Mouse (Mus musculus) ES-Bruce4 (cell line): ENCODE data around the gene Anxa4. TPM values are rescaled to one million over a fixed set of nuclear protein-coding genes. Genes with fewer than 3 reads are reported as not detected.

Experiments used
- H3K27ac ChIP-seq: 2 replicates; pipeline ENCODE4 v1.5.1; 2012; ENCODE audit warnings: low read length, inconsistent platforms; ENCODE audit not compliant: insufficient read depth
- H3K27me3 ChIP-seq: 2 replicates; pipeline ENCODE4 v1.6.1; 2012; ENCODE audit warnings: mild to moderate bottlenecking, low read length, inconsistent platforms; ENCODE audit not compliant: control insufficient read depth, poor library complexity, insufficient read depth, severe bottlenecking
- H3K36me3 ChIP-seq: 2 replicates; pipeline ENCODE4 v1.6.1; 2012; ENCODE audit warnings: inconsistent platforms, mild to moderate bottlenecking, low read length, moderate library complexity; ENCODE audit not compliant: control insufficient read depth, poor library complexity, insufficient read depth, severe bottlenecking
- H3K4me1 ChIP-seq: one replicate; pipeline ENCODE4 v1.8.1; 2011; ENCODE audit warnings: low read length; ENCODE audit not compliant: control insufficient read depth, insufficient read depth
- H3K4me3 ChIP-seq: 2 replicates; pipeline ENCODE4 v1.5.1; 2011; ENCODE audit warnings: low read depth, mild to moderate bottlenecking, low read length
- H3K9ac ChIP-seq: 2 replicates; pipeline ENCODE4 v1.6.1; 2012; ENCODE audit warnings: low read depth, mild to moderate bottlenecking, inconsistent platforms; ENCODE audit not compliant: poor library complexity, severe bottlenecking
- H3K9me3 ChIP-seq: replicated peaks from 2 replicates; pipeline ENCODE4 v1.6.1; 2012; ENCODE audit warnings: mild to moderate bottlenecking, low read length, inconsistent platforms; ENCODE audit not compliant: control insufficient read depth, poor library complexity, insufficient read depth, severe bottlenecking
- CTCF ChIP-seq: IDR thresholded peaks from one replicate; pipeline ENCODE4 v1.8.1; 2011; ENCODE audit warnings: low read depth, low read length
- EP300 ChIP-seq: IDR thresholded peaks from 2 replicates; pipeline ENCODE4 v1.6.1; 2011; ENCODE audit warnings: low read depth, low read length; ENCODE audit not compliant: insufficient read depth
- POLR2A ChIP-seq: IDR thresholded peaks from one replicate; pipeline ENCODE4 v1.8.1; 2011; ENCODE audit warnings: low read length; ENCODE audit not compliant: insufficient read depth
- polyA plus RNA-seq: library from polyadenylated mRNA; stranded (reverse); fragments of >200 nt; gene quantifications from 2 replicates; pipeline ENCODE4 v1.2.4, GENCODE M21; 2011; ENCODE audit warnings: low read depth; ENCODE audit not compliant: missing spikeins, insufficient read depth, insufficient read length

The Anxa4 gene
- polyA plus RNA-seq, 1 experiment = 36.7 TPM

DNA sequence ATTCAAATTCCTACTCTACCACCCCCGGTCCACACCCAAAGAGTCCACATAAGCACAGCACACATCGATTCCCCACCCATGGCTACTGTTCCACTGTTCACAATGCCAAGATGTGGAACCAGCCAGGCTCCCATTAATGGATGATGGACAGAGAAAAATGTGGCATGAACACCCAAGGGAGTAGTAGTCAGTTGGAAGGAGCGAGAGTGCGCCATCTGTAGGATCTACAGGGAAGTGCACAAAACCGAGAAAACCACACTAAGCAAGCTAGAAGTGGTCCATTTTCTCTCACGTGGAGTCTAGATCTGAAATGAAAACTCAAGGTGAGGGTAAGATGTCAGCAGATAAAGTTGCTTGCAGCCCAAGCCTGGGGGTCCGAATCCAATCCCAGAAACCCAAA lies 27.3 kb upstream of the Anxa4 start:
- no peak overlapping the region for H3K4me3 ChIP-seq
- H3K27me3 ChIP-seq = no peaks in the 10 kb centered on the region
- no peaks in the 10 kb centered on the region for H3K4me1 ChIP-seq
- peak; percentile 10 for TF ChIP-seq CTCF
- TF ChIP-seq EP300 = no peak
- H3K9ac ChIP-seq = no peak overlapping the region
- H3K9me3 ChIP-seq = no peaks in the 10 kb centered on the region
- no peaks in the 10 kb centered on the region for H3K36me3 ChIP-seq
- no peak overlapping the region for H3K27ac ChIP-seq

DNA sequence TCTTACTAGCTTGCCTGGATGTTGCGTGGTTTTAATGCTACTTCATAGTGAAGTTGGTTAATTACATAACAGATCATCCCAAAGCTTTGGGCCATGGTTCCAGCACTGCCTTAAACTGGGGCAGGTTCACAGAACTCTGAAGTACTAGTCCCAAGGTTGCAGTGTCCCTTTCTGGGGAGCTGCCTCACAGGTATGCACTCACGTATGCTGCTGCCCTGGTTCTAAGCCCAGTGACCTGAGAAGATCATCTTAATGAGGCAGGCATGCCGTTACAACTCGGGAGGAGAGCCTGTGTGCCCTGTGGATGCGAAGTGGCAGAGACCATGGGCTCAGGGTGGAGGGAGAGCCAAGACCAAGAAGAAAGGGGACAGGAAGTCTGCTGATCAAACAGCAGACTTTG lies 26.5 kb upstream of the Anxa4 start:
- H3K4me3 ChIP-seq = no peak overlapping the region
- H3K4me1 ChIP-seq = no peaks in the 10 kb centered on the region
- no peak overlapping the region for H3K27ac ChIP-seq
- no peak for TF ChIP-seq POLR2A
- TF ChIP-seq CTCF = no peak
- no peak for TF ChIP-seq EP300
- no peak overlapping the region for H3K9ac ChIP-seq
- H3K36me3 ChIP-seq = no peaks in the 10 kb centered on the region
- H3K27me3 ChIP-seq = no peaks in the 10 kb centered on the region
- no peaks in the 10 kb centered on the region for H3K9me3 ChIP-seq

DNA sequence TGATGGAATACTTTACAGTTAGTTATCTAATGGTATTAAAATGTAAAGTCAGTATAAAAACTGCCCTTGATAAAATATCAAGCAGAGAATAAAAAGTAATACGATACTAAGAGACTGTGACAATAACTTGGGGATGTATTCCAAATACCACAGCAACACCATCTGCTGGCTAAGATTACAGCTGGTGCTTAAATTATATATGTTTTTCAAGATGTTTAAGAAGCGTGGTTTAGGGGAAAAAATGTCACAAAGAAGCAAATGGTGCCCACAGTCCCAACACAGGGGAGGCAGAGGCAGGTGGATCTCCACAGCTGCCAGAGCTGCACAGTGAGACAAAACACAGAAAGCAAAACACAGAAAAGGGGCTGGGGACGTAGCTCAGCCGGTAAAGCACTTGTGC lies 25.5 kb upstream of the Anxa4 start:
- Histone ChIP-seq H3K4me1 (peaks cover 1% of the 10 kb centered on the region), H3K36me3 (no peaks in the 10 kb centered on the region), H3K9me3 (no peaks in the 10 kb centered on the region), H3K27ac (no peak overlapping the region), H3K27me3 (no peaks in the 10 kb centered on the region), H3K4me3 (no peak overlapping the region), H3K9ac (no peak overlapping the region)
- TF ChIP-seq CTCF (no peak), EP300 (no peak), POLR2A (no peak)

DNA sequence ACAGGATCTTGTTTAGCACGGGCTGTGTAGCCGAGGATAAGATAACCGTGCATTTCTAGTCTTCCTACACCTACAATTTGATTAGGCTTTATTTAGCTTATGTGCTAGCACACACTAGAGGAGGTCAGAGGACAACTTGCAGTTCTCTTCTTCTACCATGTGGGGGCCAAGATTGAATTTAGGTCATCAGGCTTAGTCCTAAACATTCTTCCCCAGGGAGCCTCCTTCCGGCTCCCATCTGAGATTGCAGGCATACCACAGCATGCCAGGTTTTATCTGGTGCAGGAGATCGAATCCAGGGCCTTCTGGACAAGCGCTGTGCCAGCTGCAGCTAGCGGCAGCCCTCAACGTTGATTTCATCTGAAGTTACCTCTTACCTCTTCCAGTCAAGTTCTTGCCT lies 23.2 kb upstream of the Anxa4 start:
- H3K9ac ChIP-seq = no peak overlapping the region
- TF ChIP-seq POLR2A (no peak), CTCF (peak; percentile 16)
- 0 out of 2 replicates have a peak overlapping the region, but pooled peaks have one; percentile 6 for H3K27ac ChIP-seq
- no peaks in the 10 kb centered on the region for H3K27me3 ChIP-seq
- peaks cover 1% of the 10 kb centered on the region for H3K4me1 ChIP-seq
- H3K4me3 ChIP-seq = no peak overlapping the region
- no peaks in the 10 kb centered on the region for H3K36me3 ChIP-seq
- no peaks in the 10 kb centered on the region for H3K9me3 ChIP-seq

DNA sequence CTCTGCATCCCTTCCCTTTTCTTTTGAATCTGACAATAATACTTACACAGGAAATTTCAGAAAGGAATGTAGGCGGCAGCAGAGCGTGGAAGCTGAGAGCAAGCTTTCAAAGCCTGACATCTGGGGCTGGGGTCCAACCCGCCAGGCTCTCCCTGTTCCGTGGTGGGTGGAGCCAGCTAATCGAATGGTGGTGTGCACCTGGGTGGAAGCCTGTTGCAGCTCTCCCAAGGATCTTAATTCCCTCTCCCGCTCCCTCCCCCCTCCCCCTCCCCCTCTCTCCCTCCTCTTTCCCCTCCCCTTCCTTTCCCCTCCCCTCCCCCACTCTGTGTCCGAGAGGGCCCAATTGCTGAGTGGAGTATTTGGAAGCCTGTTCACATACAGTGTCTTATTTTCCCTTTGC lies 22.1 kb upstream of the Anxa4 start:
- H3K9ac ChIP-seq = peak overlapping the region; percentile 4; the same call in 1 of the 2 replicates
- TF ChIP-seq EP300 (no peak), POLR2A (no peak), CTCF (no peak)
- H3K27ac ChIP-seq = peak overlapping the region; percentile 32; the same call in 1 of the 2 replicates

DNA sequence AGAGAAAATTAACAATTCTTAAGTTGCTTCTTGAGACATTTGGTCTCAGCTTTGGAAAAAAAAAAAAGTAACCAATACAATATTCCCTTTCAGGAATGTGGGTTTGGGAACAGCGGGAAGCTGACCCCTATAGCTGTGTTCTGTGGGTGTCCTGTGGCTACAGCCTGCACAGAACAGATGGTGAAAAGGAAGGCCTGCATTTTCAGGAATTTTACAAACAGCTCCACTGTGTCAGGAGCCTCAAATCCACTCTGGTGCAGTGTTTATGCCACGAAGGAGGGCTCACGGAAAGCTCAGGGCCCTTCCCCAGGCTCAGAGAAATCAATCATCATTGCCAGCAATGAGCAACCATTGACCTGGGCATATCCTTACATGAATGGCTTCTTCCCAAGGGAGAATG lies 21.5 kb upstream of the Anxa4 start:
- Histone ChIP-seq H3K36me3 (no peaks in the 10 kb centered on the region), H3K9ac (peak overlapping the region; percentile 4; the same call in 1 of the 2 replicates), H3K4me1 (peaks cover 1% of the 10 kb centered on the region), H3K4me3 (peak overlapping the region; percentile 3; the same call in 1 of the 2 replicates), H3K27me3 (no peaks in the 10 kb centered on the region), H3K27ac (peak overlapping the region; percentile 13; the same call in 1 of the 2 replicates), H3K9me3 (no peaks in the 10 kb centered on the region)
- TF ChIP-seq CTCF = no peak
- no peak for TF ChIP-seq POLR2A
- no peak for TF ChIP-seq EP300

More for the DNA sequence above, 22.1 kb upstream of the Anxa4 start:
- H3K27me3 ChIP-seq = no peaks in the 10 kb centered on the region
- no peaks in the 10 kb centered on the region for H3K36me3 ChIP-seq
- peaks cover 1% of the 10 kb centered on the region for H3K4me1 ChIP-seq
- H3K9me3 ChIP-seq = no peaks in the 10 kb centered on the region
- H3K4me3 ChIP-seq = peak overlapping the region; percentile 3; the same call in 1 of the 2 replicates
